Mouse (Mus musculus) testis, adult 2 months (tissue): Measurements from ENCODE around the gene Col4a3bp.

Source experiments
- CTCF ChIP-seq: fragments of 200-500 bp; IDR thresholded peaks from 2 replicates; pipeline ENCODE4 v1.5.1; 2012; ENCODE audit warnings: low read depth, mild to moderate bottlenecking, inconsistent platforms, low read length, moderate library complexity; ENCODE audit not compliant: control insufficient read depth, insufficient read depth, insufficient replicate concordance
- POLR2A ChIP-seq: fragments of 200-500 bp; IDR thresholded peaks from 2 replicates; pipeline ENCODE4 v1.6.1; 2012; ENCODE audit warnings: low read depth, mild to moderate bottlenecking, inconsistent platforms, low read length, moderate library complexity; ENCODE audit not compliant: control insufficient read depth

- TF ChIP-seq CTCF (no peak), POLR2A (no peak)
Observed at GRCm38 (mm10) chr13:96687261-96687660, 144.8 kb downstream of the Col4a3bp start.
